Mouse (Mus musculus) forebrain, embryonic 11.5 days (tissue): Measurements from ENCODE around the gene Faf1. TPM values are rescaled to one million over a fixed set of nuclear protein-coding genes. Genes with fewer than 3 reads are reported as not detected.
A peak's percentile ranks its signal among the peaks of the same experiment; 100 is the strongest.

ENCODE experiments used
- ATAC-seq: fragments of 200-750 bp; cut with Nextera tagmentation; replicated peaks from 2 replicates; pipeline ENCODE4 v1.8.0; 2017; ENCODE audit warnings: moderate TSS enrichment; ENCODE audit not compliant: low FRiP score
- DNase-seq: peaks from one replicate; pipeline ENCODE4 v3.0.0-alpha.2; 2017; ENCODE audit warnings: low spot score
- H3K27ac ChIP-seq: fragments of 300-500 bp; sonication (generic); 2 replicates; pipeline ENCODE4 v1.5.1; 2014; ENCODE audit warnings: low read depth, low read length
- H3K27me3 ChIP-seq: fragments of 300-500 bp; sonication (generic); 2 replicates; pipeline ENCODE4 v1.6.1; 2014; ENCODE audit warnings: mild to moderate bottlenecking, low read length, mixed read lengths; ENCODE audit not compliant: control insufficient read depth, insufficient read depth
- H3K36me3 ChIP-seq: fragments of 300-500 bp; sonication (generic); 2 replicates; pipeline ENCODE4 v1.6.1; 2014; ENCODE audit warnings: mild to moderate bottlenecking, low read length, moderate library complexity, mixed read lengths; ENCODE audit not compliant: control insufficient read depth, insufficient read depth
- H3K4me1 ChIP-seq: fragments of 300-500 bp; sonication (generic); replicated peaks from 2 replicates; pipeline ENCODE4 v1.6.1; 2014; ENCODE audit warnings: low read length, mixed read lengths; ENCODE audit not compliant: control insufficient read depth, insufficient read depth
- H3K4me2 ChIP-seq: fragments of 300-500 bp; sonication (generic); 2 replicates; pipeline ENCODE4 v1.6.1; 2014; ENCODE audit warnings: low read depth, mild to moderate bottlenecking, low read length, moderate library complexity, mixed read lengths; ENCODE audit not compliant: severe bottlenecking
- H3K4me3 ChIP-seq: fragments of 300-500 bp; sonication (generic); 2 replicates; pipeline ENCODE4 v1.5.1; 2014; ENCODE audit warnings: low read depth, low read length
- H3K9ac ChIP-seq: fragments of 300-500 bp; sonication (generic); 2 replicates; pipeline ENCODE4 v1.6.1; 2014; ENCODE audit warnings: low read length
- H3K9me3 ChIP-seq: fragments of 300-500 bp; sonication (generic); 2 replicates; pipeline ENCODE4 v1.6.1; 2016; ENCODE audit warnings: low read length, mixed read lengths; ENCODE audit not compliant: control insufficient read depth
- WGBS: fragments of 180-500 bp; shearing (Covaris S2); extraction: QIAGEN DNeasy Blood & Tissue Kit; methylation state at CpG from one replicate; pipeline ENCODE4 v1.1.7; 2014; 5-methylcytosine and 5-hydroxymethylcytosine counted together
- polyA plus RNA-seq: library from polyadenylated mRNA; unstranded; fragments of >200 nt; fragmentation: Nextera tagmentation; extraction: Ambion mirVana; gene quantifications from 2 replicates; pipeline ENCODE4 v1.2.1, GENCODE M21; 2014

Faf1 gene
- polyA plus RNA-seq, 1 experiment from 2014 or later, result 42.9 TPM

DNA sequence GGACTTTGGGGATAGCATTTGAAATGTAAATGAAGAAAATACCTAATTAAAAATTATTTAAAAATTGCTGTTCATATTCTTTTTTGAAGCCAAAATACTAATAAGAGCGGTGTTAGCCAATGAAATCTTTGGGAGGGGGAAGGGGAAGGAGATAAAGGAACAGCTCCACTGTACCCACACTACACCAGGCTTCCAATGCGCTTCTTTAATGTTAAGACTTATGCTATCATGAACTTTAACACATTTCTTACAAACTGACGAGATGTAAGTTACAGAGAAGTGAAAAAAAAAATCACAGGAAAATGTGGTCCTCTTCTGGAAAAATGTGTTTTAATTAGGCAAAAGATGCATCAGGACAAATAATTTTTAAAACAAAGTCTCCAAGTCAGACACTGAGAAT, 15.8 kb upstream of the Faf1 start:
- Histone ChIP-seq H3K4me1 (peaks cover 17% of the 10 kb centered on the region), H3K9me3 (no peaks in the 10 kb centered on the region), H3K4me2 (no peak overlapping the region), H3K36me3 (no peaks in the 10 kb centered on the region), H3K27me3 (peaks cover 62% of the 10 kb centered on the region), H3K9ac (no peak overlapping the region), H3K4me3 (no peak overlapping the region), H3K27ac (no peak overlapping the region)
- no peak for ATAC-seq
- DNase-seq, result no peak
- WGBS, result 6% methylated on average over 3 of the region's 3 CpGs

- WGBS, result 3% methylated on average over 5 of the region's 5 CpGs
- DNase-seq (no peak), ATAC-seq (no peak)
- Histone ChIP-seq H3K27ac (no peak overlapping the region), H3K27me3 (peaks cover 59% of the 10 kb centered on the region), H3K36me3 (no peaks in the 10 kb centered on the region), H3K4me1 (peaks cover 17% of the 10 kb centered on the region), H3K4me3 (no peak overlapping the region), H3K4me2 (no peak overlapping the region), H3K9me3 (no peaks in the 10 kb centered on the region), H3K9ac (no peak overlapping the region)
Measured at GRCm38 (mm10) chr4:109661183-109661582, 15.2 kb upstream of the Faf1 start.

- no peak for ATAC-seq
- WGBS, result 6% methylated on average over 5 of the region's 5 CpGs
- Histone ChIP-seq H3K27ac (no peak overlapping the region), H3K4me3 (no peak overlapping the region), H3K9ac (no peak overlapping the region), H3K4me2 (no peak overlapping the region), H3K9me3 (no peaks in the 10 kb centered on the region), H3K27me3 (peaks cover 49% of the 10 kb centered on the region), H3K36me3 (no peaks in the 10 kb centered on the region), H3K4me1 (peaks cover 16% of the 10 kb centered on the region)
- DNase-seq, result no peak
Measured at GRCm38 (mm10) chr4:109662271-109662670, 14.1 kb upstream of the Faf1 start.

DNA sequence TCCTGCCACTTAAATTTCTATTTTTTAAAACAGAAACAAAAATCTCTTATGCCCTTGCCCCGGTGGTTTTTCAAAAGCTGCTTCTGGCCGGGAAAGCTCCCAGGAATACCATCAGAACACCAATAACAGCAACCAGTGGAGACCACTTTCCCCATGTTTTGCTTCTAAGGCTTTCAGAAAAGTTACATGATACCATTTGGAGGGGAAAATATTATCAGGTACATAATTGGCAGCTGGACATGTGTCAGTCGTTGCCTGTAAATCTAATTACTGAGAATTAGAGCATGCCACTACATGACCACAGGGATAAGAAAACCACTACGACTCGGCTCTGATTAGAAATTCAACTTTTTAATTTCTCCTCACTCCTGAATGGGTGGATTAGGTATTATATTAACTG, 12.3 kb upstream of the Faf1 start:
- Histone ChIP-seq H3K9ac (no peak overlapping the region), H3K27me3 (peaks cover 35% of the 10 kb centered on the region), H3K9me3 (no peaks in the 10 kb centered on the region), H3K27ac (no peak overlapping the region), H3K36me3 (no peaks in the 10 kb centered on the region), H3K4me3 (0 out of 2 replicates have a peak overlapping the region, but pooled peaks have one; percentile 9), H3K4me1 (peaks cover 13% of the 10 kb centered on the region; the same call in 1 of the 2 replicates), H3K4me2 (0 out of 2 replicates have a peak overlapping the region, but pooled peaks have one; percentile 32)
- ATAC-seq, result no peak
- WGBS, result 6% methylated on average over 5 of the region's 5 CpGs
- no peak for DNase-seq

GRCm38 (mm10) chr4:109665101-109665981, 11.0 kb upstream of the Faf1 start:
- no peaks in the 10 kb centered on the region for H3K9me3 ChIP-seq
- peak overlapping the region; percentile 94 for H3K4me2 ChIP-seq
- ATAC-seq (peak; percentile 29), DNase-seq (peak; percentile 79)
- H3K4me1 ChIP-seq, result peaks cover 13% of the 10 kb centered on the region; the same call in 1 of the 2 replicates
- H3K36me3 ChIP-seq, result no peaks in the 10 kb centered on the region
- H3K27ac ChIP-seq, result no peak overlapping the region
- WGBS, result under 1% methylated on average over 49 of the region's 49 CpGs
- H3K9ac ChIP-seq, result peak overlapping the region; percentile 87
- peak overlapping the region; percentile 66 for H3K4me3 ChIP-seq
- H3K27me3 ChIP-seq, result peaks cover 27% of the 10 kb centered on the region

GRCm38 (mm10) chr4:109665982-109666460, 10.4 kb upstream of the Faf1 start:
- peaks cover 23% of the 10 kb centered on the region for H3K27me3 ChIP-seq
- peak overlapping the region; percentile 87 for H3K9ac ChIP-seq
- 0 out of 2 replicates have a peak overlapping the region, but pooled peaks have one; percentile 19 for H3K27ac ChIP-seq
- DNase-seq (peak; percentile 79), ATAC-seq (peak; percentile 69)
- peaks cover 13% of the 10 kb centered on the region; the same call in 1 of the 2 replicates for H3K4me1 ChIP-seq
- H3K9me3 ChIP-seq, result no peaks in the 10 kb centered on the region
- H3K4me2 ChIP-seq, result peak overlapping the region; percentile 94
- WGBS, result 0% methylated on average over 39 of the region's 49 CpGs
- H3K4me3 ChIP-seq, result peak overlapping the region; percentile 66
- no peaks in the 10 kb centered on the region for H3K36me3 ChIP-seq

GRCm38 (mm10) chr4:109666461-109667269, 9.7 kb upstream of the Faf1 start, which contains the start of gene Cdkn2c:
Cdkn2c (minus strand) TSS chr4:109667189.
- ATAC-seq (peak; percentile 95), DNase-seq (peak; percentile 91)
- peaks cover 13% of the 10 kb centered on the region; the same call in 1 of the 2 replicates for H3K4me1 ChIP-seq
- H3K27ac ChIP-seq, result peak within 1 kb of the TSS; percentile 81
- no peaks in the 10 kb centered on the region for H3K36me3 ChIP-seq
- H3K4me3 ChIP-seq, result peak within 1 kb of the TSS; percentile 66
- WGBS, result under 1% methylated on average over 61 of the region's 64 CpGs
- H3K4me2 ChIP-seq, result peak within 1 kb of the TSS; percentile 94
- H3K27me3 ChIP-seq, result peaks cover 16% of the 10 kb centered on the region
- H3K9me3 ChIP-seq, result no peaks in the 10 kb centered on the region
- peak within 1 kb of the TSS; percentile 87 for H3K9ac ChIP-seq

DNA sequence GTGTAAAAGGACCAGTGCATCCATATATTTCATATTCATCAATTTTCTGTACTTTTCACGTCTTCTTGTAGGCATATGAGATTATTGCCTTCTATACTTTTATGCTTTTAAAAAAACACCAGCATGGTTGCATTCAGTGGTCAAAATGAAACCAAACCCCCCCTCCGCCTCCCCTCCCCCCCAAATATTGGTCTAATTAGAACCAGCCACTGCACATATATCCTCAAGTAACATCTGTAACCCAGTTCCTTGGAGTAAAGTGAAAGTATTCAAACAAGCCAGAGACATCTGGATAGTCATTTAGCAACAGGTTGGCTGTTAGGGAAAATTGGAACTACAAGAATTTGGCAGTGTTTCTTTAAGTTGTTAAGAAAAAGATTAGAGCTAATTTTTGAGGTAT, 8.9 kb upstream of the Faf1 start:
- Histone ChIP-seq H3K9me3 (no peaks in the 10 kb centered on the region), H3K36me3 (no peaks in the 10 kb centered on the region), H3K9ac (peak overlapping the region; percentile 87; the same call in 1 of the 2 replicates), H3K4me2 (peak overlapping the region; percentile 94; the same call in 1 of the 2 replicates), H3K4me1 (peaks cover 13% of the 10 kb centered on the region; the same call in 1 of the 2 replicates), H3K4me3 (peak overlapping the region; percentile 66; the same call in 1 of the 2 replicates), H3K27ac (no peak overlapping the region), H3K27me3 (peaks cover 10% of the 10 kb centered on the region)
- no peak for ATAC-seq
- DNase-seq, result no peak
- WGBS, result 62% methylated on average over 2 of the region's 2 CpGs
